Mouse (Mus musculus): ENCODE measurements around the gene Ppp2r5d. TPM values are rescaled to one million over a fixed set of nuclear protein-coding genes. Genes with fewer than 3 reads are reported as not detected.

Gene Ppp2r5d
- total RNA-seq, 2 experiments from 2014 or later = 81.2 to 91.0 TPM

DNA sequence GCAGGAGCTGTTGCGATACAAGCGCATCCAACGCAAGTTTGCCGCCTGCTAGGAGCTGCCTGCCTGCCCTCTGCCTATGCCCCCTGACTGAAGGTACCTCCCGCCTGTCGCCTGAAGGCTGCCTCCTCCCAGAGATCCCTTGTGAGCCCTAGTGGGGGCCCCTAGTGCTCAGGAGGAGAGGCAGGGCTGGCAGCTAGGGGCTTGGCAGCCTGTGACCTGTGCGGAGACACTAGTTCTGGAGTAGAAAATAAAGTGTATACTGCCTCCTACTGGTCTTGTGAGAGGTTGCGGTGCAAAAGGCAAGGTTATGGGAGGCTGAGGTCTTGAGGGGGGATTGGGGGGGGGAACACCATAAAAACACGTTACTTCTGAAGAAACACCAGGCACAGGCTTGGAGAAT, 20.4 kb upstream of the Ppp2r5d start:
- intact Hi-C loops (cut with DNase I) = no loop called here
- DNase-seq (ENCODE audit: low spot score in 2 of 2) = no peak

DNA sequence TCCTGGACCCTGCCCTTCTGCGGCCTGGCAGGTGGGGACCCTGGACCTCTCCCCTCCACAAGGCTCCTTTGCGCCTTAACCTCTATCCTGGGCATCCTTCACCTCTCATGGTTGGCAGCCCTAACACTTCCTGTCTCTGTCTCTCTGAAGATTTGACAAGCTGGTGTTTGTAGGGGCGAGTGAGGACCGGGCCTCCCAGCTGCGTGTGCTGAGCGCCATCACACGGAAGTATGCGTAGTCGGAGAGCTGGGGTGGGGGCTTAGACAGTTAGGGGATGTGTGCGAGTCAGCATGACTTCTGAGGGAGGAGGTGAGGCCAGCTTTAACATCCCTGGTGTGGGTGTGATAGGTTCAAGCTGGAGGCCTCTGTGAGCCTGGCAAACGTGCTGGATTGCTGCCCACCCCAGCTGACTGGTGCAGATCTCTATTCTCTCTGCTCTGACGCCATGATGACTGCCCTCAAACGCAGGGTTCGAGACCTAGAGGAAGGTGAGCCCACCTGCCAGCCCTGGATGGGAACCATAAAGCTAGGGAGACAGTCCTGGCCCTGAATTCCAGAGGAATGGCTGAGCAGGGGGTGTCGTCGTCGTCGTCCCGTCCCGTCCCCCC, 19.7 kb upstream of the Ppp2r5d start:
- intact Hi-C loops (cut with DNase I) = no loop called here
- no peak for DNase-seq (ENCODE audit: low spot score in 2 of 2)

DNA sequence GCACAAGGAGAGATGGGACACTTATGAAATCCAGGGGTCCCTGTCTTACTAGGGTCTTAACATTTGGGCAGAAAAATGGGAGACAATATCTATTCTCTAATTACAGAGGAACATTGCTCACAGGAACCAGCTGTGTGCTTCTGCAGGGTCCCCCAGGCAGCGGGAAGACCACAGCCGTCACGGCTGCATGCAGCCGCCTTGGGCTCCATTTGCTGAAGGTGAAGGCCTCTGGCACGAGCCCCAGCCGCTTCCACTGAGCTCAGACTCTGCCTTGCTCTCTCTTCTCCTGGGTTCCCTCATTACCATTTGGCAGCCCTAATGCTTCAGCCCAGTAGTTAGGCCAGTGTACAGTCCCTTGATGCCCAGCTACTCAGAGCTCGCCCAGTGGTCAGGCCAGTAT, 16.2 kb upstream of the Ppp2r5d start:
- DNase-seq (ENCODE audit: low spot score in 2 of 2) = no peak
- intact Hi-C loops (cut with DNase I) = no loop called here

DNA sequence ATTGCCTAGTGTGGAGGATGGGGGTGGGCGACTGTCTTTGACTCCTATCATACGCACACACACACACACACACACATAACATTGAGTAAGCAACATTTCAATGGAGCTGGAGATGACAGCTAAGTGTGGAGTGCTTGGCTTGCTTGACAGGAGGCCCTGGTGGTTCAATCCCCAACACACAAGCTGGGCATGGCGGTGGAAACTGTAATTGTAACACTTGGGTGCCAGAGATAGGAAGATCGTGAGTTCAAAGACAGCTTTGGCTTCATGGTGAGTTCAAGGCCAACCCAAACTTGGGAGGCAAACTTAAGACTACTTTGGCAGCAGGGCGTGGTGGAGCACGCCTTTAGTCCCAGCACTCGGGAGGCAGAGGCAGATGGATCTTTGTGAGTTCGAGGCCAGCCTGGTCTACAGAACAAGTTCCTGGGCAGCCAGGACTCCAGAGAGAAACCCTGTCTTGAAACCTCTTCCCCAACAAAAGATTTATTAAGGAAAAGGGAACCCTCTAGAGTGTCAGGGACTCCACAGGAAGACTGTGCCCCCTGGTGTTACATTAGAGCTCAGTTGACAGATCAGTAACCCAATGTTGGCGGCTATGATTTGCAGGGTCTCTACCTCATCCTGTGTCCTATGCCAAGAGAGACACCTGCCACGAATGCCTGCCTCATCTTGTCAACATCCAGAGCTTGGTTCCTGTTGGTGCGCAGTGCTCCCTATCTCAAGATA, 10.0 kb upstream of the Ppp2r5d start:
- intact Hi-C loops (cut with DNase I) = loop anchor here (5.0 kb wide), 1 partner anchor 68 kb away; the partner anchor contains the start of genes Klc4 and Mrpl2
- DNase-seq (ENCODE audit: low spot score in 2 of 2) = no peak

DNA sequence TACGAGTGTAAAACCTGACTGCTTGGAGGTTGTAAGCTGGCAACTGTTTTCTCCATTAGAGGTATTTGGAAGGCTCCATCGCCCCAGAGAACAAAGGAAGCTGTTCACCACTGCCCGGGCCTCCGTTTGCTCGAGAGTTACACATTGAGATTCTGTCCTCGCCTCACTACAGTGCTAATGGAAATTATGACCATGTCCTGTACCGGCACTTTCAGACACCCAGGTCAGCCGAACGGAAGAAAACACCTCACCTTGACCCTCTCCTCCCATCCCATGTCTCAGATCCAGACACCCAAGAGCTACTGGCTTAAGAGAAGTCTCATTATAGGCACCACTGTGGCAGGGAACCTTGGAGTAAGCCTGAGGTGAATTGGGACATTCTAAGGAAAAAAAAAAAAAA, 8.9 kb upstream of the Ppp2r5d start:
- intact Hi-C loops (cut with DNase I) = loop anchor here (5.0 kb wide), 1 partner anchor 67 kb away; the partner anchor contains the start of genes Klc4 and Mrpl2
- DNase-seq (ENCODE audit: low spot score in 2 of 2) = no peak

DNA sequence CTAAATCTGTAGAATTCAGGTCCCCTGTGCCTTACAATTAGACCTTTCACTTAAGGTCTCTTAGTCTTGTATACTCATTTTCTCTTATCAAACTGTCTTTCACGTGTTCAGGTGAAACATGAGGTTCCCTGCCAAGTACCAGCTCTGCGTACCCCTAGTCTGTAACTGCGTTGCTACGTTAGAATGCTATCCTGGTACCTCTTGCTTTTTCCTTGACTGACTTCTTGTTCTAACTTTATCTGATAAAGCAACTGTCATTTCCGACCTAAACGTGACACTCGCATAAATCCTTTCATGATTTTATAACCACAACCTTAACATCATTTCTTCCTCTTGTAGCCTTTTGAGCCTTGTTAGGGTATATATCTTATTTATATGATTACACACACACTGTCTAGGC, 7.5 kb upstream of the Ppp2r5d start:
- intact Hi-C loops (cut with DNase I) = loop anchor here (5.0 kb wide), 1 partner anchor 65 kb away; the partner anchor contains the start of genes Klc4 and Mrpl2

DNA sequence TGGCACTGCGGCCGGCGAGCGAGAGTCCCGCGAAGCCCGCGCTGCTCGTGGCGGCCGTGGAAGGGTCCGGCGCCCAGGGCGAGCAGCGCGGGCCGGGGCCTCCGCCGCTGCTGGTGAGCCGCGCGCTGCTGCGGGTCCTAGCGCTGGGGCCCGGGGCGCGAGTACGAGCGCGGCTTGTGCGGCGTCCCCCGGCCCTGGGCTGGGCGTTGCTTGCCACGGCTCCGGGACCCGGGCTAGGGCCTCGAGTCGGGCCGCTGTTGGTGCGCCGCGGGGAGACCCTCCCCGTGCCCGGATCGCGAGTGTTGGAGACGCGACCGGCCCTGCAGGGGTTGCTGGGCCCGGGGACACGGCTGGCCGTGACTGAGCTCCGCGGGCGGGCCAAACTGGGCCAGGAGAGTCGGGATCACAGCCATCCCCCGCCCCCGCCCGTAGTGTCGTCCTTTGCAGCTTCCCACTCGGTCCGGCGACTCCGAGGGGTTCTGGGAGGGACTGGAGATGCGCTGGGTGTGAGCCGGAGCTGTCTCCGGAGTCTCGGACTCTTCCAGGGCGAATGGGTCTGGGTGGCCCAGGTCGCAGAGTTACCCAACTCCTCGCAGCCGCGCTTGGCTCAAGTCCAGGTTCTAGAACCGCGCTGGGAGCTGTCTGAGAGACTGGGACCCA, 6.8 kb upstream of the Ppp2r5d start:
- intact Hi-C loops (cut with DNase I) = loop anchor here (5.0 kb wide), 1 partner anchor 64 kb away; the partner anchor contains the start of genes Klc4 and Mrpl2
- peak in 1 of 2 experiments; percentile 35 for DNase-seq (ENCODE audit: low spot score in 2 of 2)

More for the DNA sequence above, 7.5 kb upstream of the Ppp2r5d start:
- no peak for DNase-seq (ENCODE audit: low spot score in 2 of 2)

DNA sequence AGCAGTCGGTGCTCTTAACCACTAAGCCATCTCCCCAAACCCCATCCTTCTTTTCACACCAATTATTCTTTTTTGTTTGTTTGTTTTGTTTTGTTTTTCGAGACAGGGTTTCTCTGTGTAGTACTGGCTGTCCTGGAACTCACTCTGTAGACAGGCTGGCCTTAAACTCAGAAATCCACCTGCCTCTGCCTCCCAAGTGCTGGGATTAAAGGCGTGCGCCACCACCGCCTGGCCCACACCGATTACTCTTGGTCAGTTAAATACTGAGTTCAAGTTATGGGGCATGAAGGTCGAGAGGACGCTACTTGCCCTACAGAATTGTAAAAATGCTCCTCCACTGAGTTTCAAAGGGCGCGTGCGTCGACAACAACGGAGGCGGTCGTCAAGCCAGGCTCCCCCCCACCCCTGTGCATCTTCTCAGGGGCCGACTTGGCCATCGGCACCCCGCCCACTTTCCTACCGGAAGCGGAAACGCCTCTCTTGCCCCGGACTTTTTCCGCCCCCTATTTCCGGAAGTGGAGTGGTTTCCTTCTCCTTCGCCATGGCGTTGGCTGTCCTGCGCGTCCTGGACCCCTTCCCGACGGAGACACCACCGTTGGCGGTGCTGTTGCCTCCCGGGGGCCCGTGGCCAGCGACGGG, 6.2 kb upstream of the Ppp2r5d start, which contains the start of gene Pex6:
Gene Pex6 (plus strand): TSS at position 505 of the 639 bp plus-strand sequence.
- peak; percentile 91 to 97 for DNase-seq (ENCODE audit: low spot score in 2 of 2)
- intact Hi-C loops (cut with DNase I) = loop anchor here (5.0 kb wide), 1 partner anchor 64 kb away; the partner anchor contains the start of genes Klc4 and Mrpl2

DNA sequence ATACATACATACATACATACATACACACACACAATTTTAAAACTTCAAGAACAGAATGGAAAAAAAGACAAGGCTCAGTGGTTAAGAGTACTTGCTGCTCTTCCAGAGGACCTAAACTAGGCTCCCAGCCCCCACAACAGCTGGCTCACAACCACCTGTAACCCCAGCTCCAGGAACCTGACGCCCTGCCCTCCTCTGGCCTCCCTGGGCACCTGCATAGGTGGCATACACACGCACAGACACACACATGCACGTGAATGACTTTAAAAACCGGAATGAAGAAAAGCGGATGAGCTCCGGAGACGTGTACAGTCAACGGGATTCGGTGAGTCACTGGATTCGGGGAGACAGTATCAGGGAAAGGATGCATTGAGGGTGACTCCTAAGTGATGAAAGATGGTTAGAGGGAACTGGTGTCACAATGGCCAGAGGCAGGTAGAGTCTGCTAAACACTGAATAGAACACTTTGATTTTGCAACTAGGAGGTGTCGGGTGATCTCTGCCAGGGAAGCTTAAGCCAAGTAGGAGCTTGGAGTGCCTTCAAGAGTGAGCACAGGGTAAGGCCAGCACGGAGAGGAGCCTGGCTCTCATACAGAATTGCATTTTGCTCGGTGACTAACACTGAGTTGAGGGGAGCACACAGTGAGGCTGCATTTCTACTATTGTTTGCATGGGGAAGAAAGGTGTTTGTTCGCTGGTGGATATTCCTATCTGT, 1.6 kb upstream of the Ppp2r5d start:
- intact Hi-C loops (cut with DNase I) = no loop called here
- DNase-seq (ENCODE audit: low spot score in 2 of 2) = no peak

DNA sequence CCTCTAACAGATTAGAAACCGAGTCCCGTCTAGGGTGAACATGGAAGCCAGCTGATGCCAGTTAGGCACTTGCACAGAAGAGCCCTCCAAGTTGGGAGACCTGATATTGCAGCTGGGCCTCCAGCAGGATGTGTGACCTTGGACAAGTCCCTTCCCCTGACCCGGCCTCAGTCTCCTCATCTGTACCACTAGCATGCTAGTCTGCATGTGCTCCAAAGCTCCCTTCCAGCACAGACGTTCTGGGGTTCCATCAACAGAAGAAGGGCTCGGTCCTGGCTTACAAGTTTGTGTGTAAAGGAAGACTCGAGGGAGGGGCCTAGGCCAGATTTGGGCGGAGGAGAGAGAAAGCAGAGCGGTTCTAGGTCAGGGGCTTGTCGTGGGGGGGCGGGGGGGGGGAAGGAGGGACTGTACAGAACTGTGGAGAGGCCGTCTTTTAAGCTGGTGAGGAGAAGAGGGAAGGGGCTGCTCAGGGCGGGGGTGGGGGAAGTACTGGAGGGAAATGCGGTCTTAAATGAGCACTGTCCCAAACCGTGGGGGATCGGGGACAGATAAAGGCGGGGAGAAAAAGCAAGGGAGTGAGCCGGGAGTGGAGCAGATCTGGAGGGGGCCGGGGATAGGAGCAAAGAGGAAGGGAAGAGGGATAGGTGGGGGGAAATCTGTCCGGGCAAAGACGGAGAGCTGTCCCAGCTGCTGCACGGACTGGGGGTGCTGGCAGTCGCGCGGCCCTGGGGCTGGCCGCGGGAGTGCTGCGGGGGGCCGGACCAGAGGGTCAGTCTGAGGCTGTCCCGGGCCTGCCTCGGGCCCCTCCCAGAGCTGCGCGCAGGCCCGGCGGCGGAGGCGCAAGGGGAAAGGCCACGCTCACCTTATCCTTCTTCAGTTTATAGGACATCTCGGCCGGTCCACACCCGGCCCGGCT, 682 bp downstream of the Ppp2r5d start:
- intact Hi-C loops (cut with DNase I) = loop anchor here (2.0 kb wide), 1 partner anchor 23 kb away; the partner anchor contains the start of gene Klhdc3
- DNase-seq (ENCODE audit: low spot score in 2 of 2) = no peak

DNA sequence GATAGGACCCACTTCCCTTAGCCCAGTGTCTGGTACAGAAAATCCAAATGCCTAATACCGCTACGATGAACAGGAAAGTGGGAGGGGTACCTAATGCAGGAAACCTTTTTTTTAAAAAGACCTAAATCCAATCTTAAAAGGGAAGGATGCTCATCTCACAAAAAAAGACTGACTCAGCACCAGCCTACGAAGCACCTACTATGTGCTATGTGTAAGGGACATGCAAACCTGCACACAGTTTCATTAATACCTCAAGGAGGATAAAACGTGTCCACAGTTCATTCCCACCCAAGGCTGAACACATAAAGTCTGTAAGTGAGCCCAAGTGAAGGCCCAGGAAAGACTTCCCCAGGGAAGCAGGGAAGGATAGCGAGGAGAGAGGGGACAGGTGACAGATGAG, 2.4 kb downstream of the Ppp2r5d start:
- no peak for DNase-seq (ENCODE audit: low spot score in 2 of 2)
- intact Hi-C loops (cut with DNase I) = no loop called here

DNA sequence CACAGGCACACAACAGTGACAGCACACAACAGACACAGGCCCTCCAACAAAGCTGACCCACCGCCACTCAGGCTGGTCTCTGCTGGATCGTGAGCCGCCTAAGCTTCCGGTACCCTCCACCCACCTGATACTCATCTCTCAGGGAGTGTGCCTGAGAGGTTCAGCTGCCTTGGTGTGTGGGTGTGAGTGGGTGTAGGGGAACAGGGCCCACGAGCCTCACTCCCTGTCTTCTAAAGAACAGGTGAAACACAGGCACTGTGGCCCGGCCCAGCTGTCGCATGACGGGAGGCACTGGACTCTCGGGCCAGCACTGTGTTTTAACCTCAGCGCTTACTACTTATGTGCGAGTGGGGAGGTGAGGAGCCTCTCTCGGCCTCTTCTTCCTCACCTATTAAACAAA, 2.8 kb downstream of the Ppp2r5d start:
- no peak for DNase-seq (ENCODE audit: low spot score in 2 of 2)
- intact Hi-C loops (cut with DNase I) = no loop called here

DNA sequence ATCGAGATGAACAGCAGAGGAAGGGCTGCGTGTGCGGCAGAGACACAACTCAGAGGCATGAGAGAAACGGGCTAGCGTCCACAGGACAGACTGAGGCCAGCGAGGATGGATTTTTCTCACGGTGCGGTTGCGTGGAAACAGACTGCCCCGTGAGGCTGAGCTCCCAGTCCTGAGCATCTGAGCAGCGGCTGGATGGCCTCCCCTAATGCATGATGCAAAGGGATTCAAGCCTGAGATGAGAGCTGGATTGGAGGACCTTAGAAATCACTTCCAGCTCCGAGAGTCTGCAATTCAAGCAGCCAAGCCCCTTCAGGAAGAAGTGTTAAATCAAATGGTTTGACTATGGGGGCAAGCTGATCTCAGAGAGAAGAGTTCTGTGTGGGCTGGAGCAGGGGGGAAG, 3.4 kb downstream of the Ppp2r5d start:
- DNase-seq (ENCODE audit: low spot score in 2 of 2) = no peak
- intact Hi-C loops (cut with DNase I) = no loop called here

DNA sequence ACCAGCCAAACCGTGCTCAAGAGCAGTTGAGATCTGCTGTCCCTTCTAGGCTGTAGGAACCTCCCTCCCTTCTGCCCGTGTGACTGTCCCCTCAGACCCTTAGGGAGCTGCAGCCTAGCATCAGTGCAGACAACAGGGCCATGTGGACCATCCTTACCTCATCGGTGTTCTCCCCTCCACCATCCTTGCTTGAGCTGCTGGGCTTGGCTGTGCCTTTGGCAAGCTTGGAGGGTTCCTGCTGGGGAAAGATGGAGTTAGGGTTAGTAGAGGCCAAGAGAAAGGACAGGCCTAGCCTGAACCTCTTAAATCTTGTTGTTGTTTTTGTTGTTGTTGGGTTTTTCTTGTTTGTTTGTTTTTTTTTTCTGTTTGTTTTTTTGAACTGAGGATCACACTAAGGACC, 5.0 kb downstream of the Ppp2r5d start:
- DNase-seq (ENCODE audit: low spot score in 2 of 2) = no peak
- intact Hi-C loops (cut with DNase I) = no loop called here

DNA sequence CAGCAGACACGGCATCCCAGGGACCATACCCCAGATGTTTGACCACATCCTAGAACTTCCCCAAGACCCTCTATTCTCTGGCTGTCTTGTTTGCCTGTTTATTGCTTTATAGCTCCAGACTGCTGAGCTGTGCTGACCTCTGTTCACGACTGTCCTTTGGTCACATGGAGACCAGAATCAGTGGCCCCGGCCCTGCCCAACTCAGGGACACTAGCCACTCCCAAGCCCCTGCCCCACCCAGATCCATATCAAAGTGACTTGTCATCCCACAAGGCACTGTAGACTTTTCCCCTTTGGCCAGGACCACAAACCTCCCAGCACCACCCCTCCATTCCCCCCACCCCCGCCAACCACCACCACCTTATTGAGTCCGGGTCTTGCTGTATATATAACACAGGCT, 5.7 kb downstream of the Ppp2r5d start:
- intact Hi-C loops (cut with DNase I) = no loop called here
- DNase-seq (ENCODE audit: low spot score in 2 of 2) = no peak

DNA sequence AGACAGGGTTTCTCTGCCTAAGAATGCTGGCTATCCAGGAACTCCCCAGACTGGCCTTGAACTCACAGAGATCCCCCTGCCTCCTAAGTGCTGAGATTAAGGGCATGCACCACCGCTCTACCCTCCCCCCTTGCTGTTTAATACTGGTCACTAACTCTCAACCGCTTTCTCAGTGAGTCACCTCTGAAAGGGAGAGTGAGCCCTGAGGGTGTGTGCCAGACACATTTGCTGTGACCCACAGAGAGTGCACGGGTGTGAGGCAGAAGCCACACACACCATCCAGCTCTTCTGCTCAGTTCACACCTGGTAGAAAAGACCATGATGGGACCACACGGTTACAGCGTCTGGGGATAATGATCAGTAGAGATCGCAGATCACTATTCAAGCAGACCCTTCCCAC, 6.4 kb downstream of the Ppp2r5d start:
- intact Hi-C loops (cut with DNase I) = no loop called here
- no peak for DNase-seq (ENCODE audit: low spot score in 2 of 2)

DNA sequence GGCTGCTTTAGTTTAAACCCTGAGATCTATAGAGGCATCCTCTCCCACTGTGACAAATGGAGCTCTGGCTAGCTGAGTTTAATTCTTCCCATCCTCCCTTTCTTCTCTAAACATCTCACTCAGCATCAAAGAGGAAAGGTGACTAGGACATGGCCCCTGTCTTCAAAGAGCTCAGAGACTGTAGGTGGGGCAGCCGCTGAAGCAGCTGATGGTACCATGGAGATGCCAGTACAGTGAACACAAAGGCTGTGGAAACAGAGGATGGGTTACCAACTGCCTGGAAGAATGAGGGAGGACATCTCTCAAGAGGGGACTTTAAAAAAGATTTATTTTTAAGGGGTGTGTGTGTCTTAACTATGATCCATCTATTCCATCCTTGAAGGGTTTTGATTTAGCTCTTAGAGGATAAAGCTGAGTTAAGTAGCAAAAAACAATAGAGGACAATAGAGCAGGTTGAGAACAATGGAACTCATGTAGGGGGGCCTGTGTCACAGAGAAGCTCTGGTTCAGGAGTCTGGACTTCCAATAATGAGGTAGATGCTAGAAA, 10.3 kb downstream of the Ppp2r5d start:
- intact Hi-C loops (cut with DNase I) = no loop called here
- DNase-seq (ENCODE audit: low spot score in 2 of 2) = no peak

DNA sequence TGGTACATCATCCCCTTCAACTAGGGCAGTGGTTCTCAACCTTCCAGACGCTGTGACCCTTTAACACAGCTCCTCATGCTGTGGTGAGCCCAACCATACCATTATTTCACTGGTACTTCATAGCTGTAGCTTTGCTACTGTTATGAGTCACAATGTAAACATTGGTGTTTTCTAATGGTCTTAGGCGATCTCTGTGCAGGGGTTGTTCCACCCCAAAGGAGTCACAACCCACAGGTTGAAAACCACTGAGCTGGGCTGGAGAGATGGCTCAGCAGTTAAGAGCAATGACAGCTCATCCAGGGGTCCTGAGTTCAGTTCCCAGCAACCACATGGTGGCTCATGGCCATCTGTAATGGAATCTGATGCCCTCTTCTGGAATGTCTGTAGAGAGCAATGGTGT, 13.5 kb downstream of the Ppp2r5d start:
- no peak for DNase-seq (ENCODE audit: low spot score in 2 of 2)
- intact Hi-C loops (cut with DNase I) = no loop called here
